Mouse (Mus musculus) adrenal gland (tissue): ENCODE results near the gene Mrpl21.

Experiments used
- intact Hi-C: fragments of 180-260 bp; cut with DNase I; formaldehyde crosslinking; loops from one replicate; pipeline ENCODE4 v1.15.1; 2025
- microRNA-seq, 2 experiments: library from miRNA; unstranded; fragments of <30 nt; microRNA quantifications; one replicate each; pipeline ENCODE4; 2019

Gene Mrpl21

DNA sequence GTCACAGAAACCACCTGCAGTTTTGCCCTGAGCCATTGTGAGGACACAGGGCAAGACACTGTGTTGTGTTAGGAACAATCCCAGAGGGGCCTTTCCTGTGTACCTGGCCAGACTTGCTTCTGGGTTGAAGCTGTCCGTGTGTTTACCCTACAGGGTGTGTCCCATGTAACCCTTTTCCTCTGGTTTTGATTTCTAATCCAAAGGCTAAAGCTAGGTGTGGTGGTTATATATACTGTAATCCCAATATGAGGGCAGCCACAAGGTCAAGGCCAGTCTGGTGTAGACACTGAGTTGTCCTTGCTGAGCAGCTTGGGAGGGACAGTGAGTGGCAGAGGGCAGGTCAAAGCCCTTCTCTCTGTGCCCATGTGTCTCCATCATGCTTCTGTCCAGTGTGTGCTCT, 53.2 kb downstream of the Mrpl21 start:
- intact Hi-C loops, result no loop called here

DNA sequence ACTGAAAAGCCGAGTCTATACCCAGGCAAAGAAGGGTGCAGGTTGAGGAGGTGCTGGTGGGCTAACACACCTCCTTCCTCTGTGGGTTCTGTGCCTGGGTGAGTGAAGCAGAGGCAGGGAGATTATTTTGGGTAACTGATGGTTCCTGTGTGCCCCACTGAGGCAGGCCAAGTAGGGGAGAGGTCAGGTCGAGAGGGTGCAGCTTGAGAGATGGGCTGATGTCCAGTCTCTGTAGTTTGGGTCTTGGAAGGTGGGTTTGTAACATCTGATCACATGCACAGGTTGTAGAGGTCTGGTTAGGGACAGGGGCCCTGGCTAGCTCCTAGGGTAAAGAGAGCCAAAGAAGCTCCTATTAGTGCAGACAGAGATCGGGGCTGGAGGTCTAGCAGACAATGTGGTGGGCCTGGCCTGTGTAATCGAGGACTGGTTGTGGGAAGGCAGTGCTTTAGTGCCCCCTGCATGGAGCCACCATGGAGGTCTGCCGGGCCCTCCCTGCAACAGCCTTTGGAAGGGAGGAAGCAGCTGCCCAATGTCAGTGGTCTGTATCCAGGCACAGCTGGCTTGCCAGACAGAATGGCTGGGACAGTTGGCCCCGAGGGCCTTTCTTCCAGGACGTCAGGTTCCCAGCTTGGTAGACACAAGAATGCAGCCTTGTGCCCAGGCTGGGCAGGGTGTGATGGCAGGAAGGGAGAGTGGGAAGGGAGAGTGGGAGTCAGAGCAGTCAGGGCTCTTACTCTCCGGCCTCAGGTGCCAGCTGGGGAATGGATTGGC, 54.0 kb downstream of the Mrpl21 start:
- intact Hi-C loops, result no loop called here

DNA sequence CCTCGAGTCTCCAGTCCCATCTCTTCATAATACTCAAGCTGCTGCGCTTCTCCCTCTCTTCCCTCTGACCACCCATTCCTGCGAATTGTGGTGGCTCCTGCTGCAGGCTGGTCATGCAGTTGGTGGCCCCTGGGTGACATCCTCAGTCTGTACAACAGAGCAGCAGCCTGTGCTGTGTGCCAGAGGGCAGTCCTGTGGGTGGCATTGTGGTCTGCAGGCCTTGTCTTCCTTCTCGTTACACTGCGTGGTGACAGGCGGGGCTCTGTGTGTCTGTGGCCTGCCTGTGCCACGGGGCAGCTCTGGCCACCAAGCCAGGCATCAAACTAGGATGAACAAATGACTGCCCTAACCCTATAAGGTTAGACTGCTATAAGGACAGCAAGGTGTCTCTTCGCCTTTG, 56.5 kb downstream of the Mrpl21 start:
- intact Hi-C loops, result no loop called here

DNA sequence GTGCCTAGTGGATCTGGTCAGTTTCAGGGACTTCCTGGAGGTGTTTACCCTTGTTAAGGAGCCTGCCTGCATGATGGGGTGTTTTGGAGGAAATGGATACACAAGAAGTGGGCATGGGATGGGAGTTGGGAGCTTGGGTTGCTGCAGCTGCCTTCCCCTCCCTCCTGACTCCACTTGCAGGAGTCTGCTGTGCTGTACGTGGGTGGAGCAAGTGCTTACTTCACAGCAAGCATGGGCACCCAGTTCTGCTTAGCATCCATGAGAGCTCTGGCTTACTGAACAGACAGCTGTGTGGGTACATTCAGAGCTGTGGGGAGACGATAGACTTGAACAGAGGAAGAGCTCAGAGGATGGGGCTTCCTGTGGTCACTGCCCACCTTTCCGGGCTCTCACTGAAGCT, 58.3 kb downstream of the Mrpl21 start:
- intact Hi-C loops, result no loop called here

Small RNA genes within 50 kb of the gene (microRNA-seq; reads per million reads assigned to microRNA genes)
- 0 to 0.11 reads per million in 2 experiments for gene Mir6984
